Mouse (Mus musculus): ENCODE data around the gene Klhl30.

Gene Klhl30

DNA sequence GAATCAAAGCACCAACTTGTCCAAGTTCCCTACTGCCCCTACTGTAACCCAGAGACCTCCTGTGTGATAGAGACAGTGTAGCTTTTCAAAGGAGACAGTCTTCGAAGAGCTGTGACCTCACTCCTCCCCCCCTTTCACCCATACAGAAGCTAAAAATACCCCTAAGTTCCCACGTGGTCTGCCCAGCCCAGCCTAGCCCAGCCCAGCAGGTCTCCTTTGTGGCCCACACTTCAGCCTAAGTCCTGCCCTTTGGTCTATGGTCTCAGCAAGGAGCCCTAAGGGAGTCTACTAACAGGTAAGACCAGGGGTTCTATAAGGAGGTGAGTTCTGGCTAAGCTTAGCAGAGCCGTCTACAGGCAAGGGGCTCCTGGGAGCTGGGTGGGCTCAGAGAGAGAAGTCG is at the start of gene Klhl30:
Gene Klhl30 (plus strand): TSS at position 176 of the 400 bp plus-strand sequence.
- DNase-seq (ENCODE audit: low read depth in 2 of 2, low spot score in 2 of 2), result no peak

DNA sequence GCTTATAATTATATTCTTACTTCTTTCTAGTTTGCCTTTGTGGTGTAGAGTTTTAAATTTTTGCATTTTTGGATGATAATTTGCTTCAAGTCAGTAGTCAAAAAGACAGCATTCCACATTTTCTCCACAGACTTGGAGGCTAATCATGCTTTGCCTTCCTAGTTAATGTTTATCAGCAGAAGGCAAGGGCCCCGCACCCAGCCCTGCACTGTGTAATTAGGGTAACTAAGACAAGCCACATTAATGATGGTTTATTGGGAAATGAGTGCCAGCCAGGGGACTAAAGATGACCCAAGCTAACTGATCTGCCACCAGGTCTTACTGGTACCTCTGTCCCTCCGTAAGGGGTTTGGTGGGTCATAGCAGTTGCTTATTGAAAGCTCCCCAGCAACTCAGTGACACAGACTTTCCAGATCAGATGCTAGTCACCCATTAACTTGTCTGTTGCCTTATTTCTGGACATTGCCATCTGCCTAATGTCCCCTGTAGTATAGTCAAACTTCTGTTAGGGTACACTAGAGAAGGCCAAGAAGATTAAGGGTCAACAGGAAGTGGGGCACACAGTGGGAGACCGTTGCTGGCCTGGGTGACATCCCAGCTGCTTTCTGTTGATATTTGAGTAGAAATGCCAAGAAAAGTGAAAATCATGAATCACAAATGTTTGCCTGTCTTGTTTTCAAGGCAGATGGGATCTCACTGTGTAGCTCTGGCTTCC is 49.5 kb upstream of the Klhl30 start:
- DNase-seq (ENCODE audit: low read depth in 2 of 2, low spot score in 2 of 2), result no peak

GRCm38 (mm10) chr1:91302021-91302420 is 48.8 kb upstream of the Klhl30 start:
- no peak for DNase-seq (ENCODE audit: low read depth in 2 of 2, low spot score in 2 of 2)

DNA sequence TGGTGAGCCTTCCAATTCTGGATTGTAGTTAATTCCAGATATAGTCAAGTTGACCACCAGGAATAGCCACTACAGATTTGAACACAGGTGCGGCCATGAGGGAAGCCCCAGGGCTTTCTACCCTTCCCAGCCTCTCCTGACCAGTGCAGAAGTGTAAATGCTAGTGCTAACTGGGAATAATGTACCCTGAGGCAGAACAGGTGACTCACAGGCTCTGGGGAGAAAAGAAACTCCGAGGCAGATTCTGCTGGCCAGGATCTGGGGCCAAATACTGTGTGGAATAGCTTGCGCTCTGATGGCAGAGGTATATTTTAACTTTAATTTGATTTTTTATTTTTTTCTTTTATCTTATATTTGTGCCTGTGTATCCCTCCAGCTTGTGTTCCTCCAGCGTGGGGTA is 46.2 kb upstream of the Klhl30 start:
- DNase-seq (ENCODE audit: low read depth in 2 of 2, low spot score in 2 of 2), result no peak

- DNase-seq (ENCODE audit: low read depth in 2 of 2, low spot score in 2 of 2), result no peak
Observed at GRCm38 (mm10) chr1:91309366-91310085, 41.3 kb upstream of the Klhl30 start.

- no peak for DNase-seq (ENCODE audit: low read depth in 2 of 2, low spot score in 2 of 2)
Observed at GRCm38 (mm10) chr1:91312273-91312672, 38.5 kb upstream of the Klhl30 start.

- DNase-seq (ENCODE audit: low read depth in 2 of 2, low spot score in 2 of 2), result no peak
Observed at GRCm38 (mm10) chr1:91313251-91313650, 37.6 kb upstream of the Klhl30 start.

DNA sequence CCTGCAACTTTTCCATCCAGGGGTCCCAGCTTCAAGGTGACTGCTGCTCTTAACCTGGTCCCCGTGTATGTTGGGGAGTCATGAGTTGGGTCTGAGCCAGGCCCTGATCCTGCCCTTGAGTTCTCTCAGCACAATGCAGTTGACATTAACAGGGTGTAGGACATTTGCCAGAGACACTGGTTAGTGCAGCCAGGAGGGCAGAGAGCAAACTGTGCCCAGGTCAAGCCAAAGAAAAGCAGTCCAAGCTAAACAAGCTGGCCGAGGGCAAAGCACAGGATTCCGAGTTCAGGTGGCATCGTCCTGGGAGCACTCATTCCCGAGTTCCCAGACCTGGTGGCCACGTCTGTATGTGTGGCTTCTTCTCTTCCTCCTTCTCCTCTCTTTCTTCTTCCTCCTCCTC is 33.2 kb upstream of the Klhl30 start:
- no peak for DNase-seq (ENCODE audit: low read depth in 2 of 2, low spot score in 2 of 2)

DNA sequence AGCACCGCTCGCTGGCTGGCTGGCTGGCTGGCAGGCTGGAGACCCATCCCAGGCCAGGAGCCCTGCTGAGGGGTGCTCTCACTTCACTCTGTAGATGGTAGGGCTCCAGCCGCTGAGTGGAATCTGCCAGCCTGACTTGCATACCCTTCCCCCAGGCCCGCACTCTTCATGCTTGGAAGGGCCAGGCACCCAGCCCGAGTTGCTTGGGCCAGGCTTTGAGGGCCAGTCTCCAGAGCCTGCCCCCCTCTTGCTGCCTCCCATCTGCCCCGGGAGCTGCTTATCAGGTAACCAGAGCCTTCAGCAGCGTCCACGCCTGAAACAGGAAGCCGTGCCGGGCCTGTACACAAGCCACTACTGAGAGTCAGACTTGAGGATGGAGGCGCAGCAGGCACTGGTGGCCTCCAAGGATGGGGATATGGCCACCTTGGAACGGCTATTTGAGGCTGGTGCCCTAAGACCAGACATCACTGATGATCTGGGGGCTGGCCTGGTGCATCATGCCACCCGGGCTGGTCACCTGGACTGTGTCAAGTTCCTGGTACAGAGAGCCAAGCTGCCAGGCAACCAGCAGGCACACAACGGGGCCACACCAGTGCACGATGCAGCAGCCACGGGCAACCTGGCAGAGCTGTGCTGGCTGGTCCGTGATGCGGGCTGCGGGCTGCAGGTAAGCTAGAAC is 28.9 kb upstream of the Klhl30 start, which contains the start of gene Espnl:
Gene Espnl (plus strand): TSS at position 316 of the 679 bp plus-strand sequence.
- no peak for DNase-seq (ENCODE audit: low read depth in 2 of 2, low spot score in 2 of 2)

DNA sequence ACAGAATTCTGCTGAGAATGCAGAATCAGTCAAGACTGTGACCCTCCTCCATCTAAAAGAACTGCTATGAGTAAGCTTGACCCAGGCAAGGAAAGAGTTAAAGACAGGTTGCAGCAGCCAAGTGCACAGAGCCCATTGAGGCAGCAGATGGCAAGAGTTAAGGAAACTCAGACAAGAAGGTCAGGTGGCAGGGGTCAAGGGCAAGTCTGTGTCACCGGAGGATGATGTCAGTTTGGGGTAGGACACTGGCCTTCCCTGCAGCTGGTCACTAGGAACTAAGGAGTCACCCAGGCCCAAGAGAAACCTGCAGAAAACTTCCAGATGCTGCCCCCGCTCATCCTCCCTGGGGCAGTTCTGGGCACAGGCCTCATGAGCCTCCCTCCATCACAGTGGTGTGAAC is 26.2 kb upstream of the Klhl30 start:
- no peak for DNase-seq (ENCODE audit: low read depth in 2 of 2, low spot score in 2 of 2)

- DNase-seq (ENCODE audit: low read depth in 2 of 2, low spot score in 2 of 2), result no peak
Observed at GRCm38 (mm10) chr1:91325488-91326042, 25.3 kb upstream of the Klhl30 start.

DNA sequence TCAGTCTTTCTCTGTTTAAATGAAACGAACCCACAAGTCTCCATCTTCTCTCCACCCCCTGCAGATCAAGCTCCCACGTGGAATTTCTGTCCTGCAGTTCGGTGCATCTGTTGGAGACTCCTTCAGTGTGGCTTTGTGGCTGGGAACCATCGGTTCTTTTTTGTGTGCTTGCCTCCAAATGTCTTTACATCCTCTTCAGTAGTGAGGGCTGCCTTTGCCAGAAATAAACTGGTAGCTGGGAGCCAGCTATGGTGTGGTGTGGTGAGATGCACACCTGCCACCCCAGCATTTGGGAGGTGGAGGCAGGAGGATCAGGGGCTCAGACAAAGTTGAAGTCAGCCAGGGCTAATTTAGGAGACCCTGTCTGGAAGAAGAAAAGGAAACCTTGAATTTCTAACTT is 18.7 kb upstream of the Klhl30 start:
- DNase-seq (ENCODE audit: low read depth in 2 of 2, low spot score in 2 of 2), result no peak

GRCm38 (mm10) chr1:91333582-91333981 is 17.2 kb upstream of the Klhl30 start:
- no peak for DNase-seq (ENCODE audit: low read depth in 2 of 2, low spot score in 2 of 2)

DNA sequence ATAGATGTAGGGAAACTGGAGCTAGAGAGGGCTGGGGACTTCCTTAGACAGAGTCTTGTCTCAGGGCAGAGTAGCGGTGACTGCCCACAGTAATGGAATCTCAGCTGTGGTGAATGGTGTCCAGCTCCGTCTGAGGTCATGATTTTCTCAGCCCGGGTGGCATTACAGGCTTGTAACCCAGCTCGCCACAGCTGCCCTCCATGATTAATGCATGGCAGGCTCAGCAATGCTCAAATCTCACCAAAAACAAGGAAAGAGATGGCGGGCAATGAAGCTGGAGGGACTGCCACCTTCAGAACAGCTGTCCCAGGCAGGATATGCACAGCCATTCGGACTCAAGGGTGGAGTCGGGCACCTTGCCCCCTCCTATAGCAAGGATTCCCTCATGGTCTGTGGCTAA is 13.5 kb upstream of the Klhl30 start:
- no peak for DNase-seq (ENCODE audit: low read depth in 2 of 2, low spot score in 2 of 2)

- DNase-seq (ENCODE audit: low read depth in 2 of 2, low spot score in 2 of 2), result no peak
Observed at GRCm38 (mm10) chr1:91344001-91344400, 6.8 kb upstream of the Klhl30 start.

DNA sequence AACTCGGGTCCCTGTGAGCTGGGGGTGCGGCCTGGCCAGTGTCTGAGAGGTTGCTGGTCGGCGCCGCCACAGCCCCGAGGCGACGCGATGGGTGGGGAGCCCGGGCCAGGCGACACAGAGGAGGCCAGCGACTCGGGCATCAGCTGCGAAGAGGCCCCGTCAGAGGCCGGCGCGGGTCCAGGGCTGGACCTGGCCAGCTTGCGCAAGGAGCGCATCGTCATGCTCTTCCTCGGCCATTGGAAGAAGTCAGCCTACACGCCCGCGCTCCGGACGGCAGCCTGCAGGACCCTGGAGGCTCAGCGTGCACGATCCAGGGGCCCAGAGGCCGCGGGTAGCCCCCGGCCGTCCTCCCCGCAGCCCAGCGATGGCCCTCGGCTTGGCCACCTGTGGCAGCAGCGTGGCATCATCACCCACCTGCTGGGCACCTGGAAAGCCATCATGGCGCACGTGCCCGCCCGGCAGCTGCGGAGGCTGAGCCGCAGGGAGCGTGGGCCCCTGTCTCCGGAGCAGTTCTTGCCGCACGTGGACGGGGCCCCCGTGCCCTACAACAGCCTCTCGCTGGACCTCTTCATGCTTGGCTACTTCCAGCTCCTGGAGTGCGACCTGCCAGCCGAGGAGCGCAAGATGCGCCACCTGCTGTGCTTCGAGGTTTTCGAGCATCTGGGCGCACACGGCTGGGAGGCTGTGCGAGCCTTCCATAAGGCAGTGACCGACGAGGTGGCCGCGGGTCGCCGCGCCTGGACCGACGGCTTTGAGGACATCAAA is 5.7 kb upstream of the Klhl30 start:
- no peak for DNase-seq (ENCODE audit: low read depth in 2 of 2, low spot score in 2 of 2)

- peak; percentile 30 to 62 for DNase-seq (ENCODE audit: low read depth in 2 of 2, low spot score in 2 of 2)
Observed at GRCm38 (mm10) chr1:91346892-91347291, 3.9 kb upstream of the Klhl30 start.

GRCm38 (mm10) chr1:91351249-91351648 is 433 bp downstream of the Klhl30 start:
- no peak for DNase-seq (ENCODE audit: low read depth in 2 of 2, low spot score in 2 of 2)

- no peak for DNase-seq (ENCODE audit: low read depth in 2 of 2, low spot score in 2 of 2)
Observed at GRCm38 (mm10) chr1:91352277-91352676, 1.5 kb downstream of the Klhl30 start.

DNA sequence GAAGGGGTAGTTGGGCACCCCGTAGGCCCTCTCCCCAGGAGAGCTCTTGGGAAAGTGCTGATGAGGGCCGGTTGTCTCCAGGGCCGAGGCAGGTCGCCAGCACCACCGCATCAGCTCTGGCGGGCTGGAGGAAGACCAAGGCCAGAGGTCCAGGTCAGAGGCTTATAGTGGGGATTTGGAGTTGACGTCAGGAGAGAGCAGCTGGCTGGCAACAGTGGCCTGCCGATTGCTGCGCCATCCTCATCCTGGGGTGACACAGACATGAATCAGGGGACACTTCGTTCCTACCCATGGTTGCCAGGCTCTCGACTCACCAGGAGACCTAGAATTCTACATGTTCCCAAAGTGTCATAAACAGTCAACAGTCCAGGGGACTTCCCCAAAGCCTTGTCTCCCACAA is 5.3 kb downstream of the Klhl30 start:
- DNase-seq (ENCODE audit: low read depth in 2 of 2, low spot score in 2 of 2), result no peak

GRCm38 (mm10) chr1:91362113-91362512 is 11.3 kb downstream of the Klhl30 start:
- DNase-seq (ENCODE audit: low read depth in 2 of 2, low spot score in 2 of 2), result no peak
